Mouse (Mus musculus): ENCODE data around the gene Bcar3. TPM values are rescaled to one million over a fixed set of nuclear protein-coding genes. Genes with fewer than 3 reads are reported as not detected.
A peak's percentile ranks its signal among the peaks of the same experiment; 100 is the strongest.

Bcar3 gene
- polyA plus RNA-seq (2012) = not detected in 2 replicates

DNA sequence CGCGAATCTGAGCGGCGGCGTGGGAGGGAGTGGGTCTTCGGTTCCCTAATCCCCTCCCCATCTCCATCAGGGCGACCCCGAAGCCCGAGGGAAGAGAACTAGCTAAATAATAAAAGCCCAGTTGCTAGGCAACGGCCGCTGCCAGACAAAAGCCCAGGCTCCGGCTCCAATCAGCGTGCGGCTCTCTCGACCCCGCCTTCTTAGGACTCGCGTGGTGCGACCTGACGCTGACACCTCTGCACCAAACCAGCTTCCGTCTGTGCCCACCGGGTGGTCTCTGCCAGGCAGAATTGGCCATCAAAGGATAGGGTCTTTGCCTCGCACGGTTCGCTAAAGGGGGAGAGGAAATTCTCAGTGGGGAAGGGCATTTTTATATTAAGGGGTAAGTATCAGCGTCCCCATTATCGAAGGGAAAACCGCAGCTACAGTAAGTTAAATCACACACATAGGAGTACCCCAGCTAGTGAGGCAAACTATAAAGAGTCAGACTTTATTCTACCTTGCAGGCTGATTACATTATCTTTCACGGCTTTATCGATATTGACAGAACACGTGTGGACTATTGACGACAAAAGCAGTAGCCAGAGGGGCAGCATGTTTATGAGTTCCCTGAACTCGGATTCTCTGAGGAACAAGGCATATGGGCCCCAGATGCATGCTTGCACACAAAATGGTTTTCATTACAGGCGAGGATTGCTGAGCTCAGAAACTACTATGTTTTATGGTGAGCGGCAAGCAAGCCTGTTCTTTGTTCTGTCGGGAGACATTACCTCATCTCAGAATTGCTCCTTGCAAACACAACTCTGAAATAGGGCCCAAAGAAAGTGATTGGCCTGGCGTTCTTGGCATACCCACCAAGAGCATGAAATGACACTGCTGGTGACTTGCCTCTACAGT, at the start of gene Bcar3:
TSS of gene Bcar3 (plus strand) at position 183 of the 897 bp plus-strand sequence.
- no peak for TF ChIP-seq GATA1 (IDR thresholded peaks at IDR 0.05; ENCODE audit: low read length)

DNA sequence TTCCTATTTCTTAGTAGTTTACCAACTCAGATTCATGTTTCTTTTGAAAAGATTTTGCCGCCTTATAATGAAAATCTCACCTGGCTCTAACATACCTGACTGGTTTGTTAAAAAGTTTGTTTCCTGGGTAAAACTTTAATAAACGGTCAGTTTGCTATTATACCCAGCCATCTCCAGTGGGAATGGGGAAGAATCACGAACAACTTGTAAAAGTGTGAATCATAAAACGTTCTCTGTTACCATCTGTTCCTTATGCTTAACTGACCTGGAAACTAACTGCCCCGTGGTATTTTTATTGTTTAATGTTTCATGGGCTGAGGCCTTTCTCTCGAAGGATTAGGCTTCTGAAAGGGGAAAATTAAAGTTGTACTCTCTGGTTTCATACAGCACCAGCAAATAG, 49.2 kb upstream of the Bcar3 start:
- TF ChIP-seq GATA1 (IDR thresholded peaks at IDR 0.05; ENCODE audit: low read length) = no peak

DNA sequence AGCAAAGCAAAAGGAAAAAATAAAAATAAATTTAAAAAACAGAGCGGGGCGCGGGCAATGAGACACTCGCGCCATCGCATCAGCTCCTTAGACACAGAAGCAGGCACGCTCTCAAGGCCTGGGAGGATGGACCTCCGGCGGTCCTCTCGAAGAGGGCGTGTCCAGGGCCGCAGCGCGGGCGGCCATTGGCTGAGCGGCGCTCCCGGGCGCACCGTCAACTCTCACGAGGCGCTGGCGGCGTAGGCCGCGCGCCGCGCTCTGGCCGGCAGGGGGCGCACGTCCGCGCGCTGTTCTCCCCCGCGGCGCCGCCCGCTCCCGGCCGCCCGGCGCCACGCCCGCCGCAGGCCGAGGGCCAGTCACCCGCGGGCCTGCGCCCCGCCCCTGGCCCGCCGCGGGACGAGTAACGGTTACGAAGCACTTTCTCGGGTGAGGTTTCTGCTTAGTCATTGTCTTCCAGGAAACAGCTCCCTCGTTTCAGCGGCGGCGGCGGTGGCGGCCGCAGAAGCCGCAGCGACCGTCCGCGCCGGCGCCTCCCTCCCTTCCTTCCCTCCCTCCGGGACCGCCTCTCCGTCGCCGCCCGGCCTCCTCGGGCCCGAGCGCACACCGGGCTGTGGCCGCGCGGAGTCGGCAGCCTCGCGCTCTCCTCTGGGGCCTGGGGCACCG, 48.6 kb upstream of the Bcar3 start, which contains the start of gene Gclm:
TSS of gene Gclm (plus strand) at position 343 of the 663 bp plus-strand sequence.
- no peak for TF ChIP-seq GATA1 (IDR thresholded peaks at IDR 0.05; ENCODE audit: low read length)

DNA sequence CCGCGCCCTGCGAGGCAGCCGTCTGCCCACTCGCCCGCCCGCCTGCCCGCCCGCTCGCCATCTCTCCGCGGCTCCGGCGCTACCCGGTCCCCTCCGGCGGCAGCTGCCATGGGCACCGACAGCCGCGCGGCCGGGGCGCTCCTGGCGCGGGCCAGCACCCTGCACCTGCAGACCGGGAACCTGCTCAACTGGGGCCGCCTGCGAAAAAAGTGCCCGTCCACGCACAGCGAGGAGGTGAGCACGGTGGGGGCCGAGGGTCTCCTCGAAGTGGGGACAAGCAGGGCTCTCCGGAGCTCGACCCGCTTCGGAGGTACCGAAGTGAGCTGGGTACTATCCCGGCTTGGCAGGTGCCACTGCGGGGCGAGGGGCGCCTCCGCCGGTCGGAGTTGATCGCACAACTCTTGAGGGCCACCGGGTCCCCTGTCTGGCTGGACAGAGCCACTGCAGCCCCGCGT, 48.0 kb upstream of the Bcar3 start:
- no peak for TF ChIP-seq GATA1 (IDR thresholded peaks at IDR 0.05; ENCODE audit: low read length)

DNA sequence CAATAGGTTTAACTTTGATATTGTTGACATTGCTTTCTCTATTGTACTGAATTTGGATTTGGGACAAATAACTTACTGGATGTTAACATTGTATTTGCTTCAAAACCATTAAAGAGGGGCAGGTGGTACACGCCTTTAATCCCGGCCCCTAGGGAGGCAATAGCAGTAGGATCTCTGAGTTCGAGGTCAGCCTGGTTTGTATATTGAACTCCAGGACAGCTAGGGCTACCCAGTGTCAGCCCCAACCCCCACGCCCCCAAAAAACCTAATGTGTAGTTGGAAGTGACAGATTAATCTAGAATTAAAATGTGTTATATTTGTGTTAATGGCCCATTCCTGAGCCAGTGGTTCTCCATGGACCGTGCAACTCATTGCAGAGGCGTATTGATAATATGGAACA, 47.5 kb upstream of the Bcar3 start:
- TF ChIP-seq GATA1 (IDR thresholded peaks at IDR 0.05; ENCODE audit: low read length) = no peak

DNA sequence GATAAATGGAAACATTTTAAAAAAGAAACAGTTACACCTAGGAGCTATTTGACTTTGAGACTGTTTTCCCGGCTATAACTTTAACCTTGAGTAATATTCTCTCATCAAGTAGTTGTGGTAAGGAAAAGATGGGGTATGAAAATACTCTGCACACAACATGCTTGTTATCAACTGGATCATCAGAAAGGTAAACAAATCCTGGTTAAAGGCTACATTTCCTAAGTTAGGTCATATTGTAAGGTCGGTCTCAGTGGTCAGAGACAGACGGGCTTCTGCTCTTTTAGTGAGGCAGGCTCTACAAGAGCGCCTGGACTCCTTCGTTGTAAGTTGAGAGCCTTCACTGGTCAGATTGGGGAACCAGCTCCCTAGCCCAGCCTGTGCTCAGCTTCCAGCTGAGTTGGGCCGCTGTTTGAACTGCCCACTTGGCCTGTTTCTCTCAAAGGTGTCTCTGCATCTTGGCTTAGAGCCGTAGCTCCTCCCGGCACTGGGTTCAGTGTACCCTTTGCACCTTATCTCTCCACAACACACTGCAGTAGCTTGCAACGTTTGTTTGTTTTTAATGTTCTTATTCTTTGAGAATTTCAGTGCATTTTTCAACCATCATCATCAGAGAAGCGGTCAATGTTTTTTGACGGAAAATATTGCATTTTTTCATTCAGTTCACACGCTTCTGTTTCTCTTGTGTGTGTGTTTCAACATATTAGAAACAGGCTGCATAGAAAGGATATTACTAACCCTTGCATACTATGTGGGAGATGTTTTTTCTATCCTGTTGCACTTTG, 46.8 kb upstream of the Bcar3 start:
- peak; percentile 29 for TF ChIP-seq GATA1 (IDR thresholded peaks at IDR 0.05; ENCODE audit: low read length)

DNA sequence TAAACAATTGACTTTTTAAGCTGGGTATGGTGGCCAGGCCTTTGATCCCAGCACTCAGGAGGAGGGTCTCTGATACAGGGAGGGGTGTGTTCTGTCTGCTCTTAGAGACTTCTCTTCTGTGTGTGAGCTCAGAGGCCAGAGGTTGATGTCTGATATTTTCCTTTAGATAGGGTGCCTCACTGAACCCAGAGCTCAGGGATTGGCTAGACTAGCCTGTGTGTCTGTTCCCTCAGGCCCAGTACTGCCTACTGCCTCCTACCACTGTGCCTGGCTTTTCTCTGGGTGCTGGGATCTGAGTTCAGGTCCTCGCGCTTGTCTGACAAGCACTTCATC, 46.2 kb upstream of the Bcar3 start:
- TF ChIP-seq GATA1 (IDR thresholded peaks at IDR 0.05; ENCODE audit: low read length) = no peak

DNA sequence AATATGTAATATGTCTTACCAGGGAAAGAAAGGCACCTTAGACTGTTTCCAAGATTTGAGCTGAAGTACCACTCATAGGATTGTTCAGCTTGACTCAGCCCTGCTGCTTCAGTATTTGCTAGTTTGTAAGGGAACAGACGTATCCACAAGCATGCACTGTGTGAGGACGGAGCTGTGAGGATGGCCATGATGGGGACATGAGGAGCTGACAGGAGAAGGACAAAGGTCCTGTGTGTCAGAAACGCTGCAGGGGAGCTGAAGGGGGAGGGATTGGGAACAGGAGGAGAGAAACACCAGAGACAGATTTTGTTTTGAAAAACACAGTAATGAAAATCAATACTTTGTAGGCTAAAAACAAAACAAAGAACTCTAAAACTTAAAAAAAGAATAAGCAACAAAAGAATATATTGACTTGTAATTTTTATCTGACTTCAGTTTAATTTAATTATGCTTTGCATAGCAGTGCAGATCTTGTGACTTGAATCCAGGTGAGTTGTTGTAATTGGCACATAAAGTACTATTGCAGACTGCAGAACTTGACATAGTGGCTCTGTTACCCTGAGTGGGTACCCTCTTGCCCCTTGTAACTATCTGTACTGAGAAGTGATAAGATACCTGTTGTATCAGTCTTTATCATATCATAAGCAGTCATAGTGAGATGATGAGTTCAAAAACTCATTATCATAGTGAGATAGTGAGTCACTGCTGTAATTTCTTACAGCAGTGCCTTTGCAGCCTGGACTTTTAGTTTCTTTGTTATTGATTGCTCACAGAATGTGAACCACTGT, 41.3 kb upstream of the Bcar3 start:
- no peak for TF ChIP-seq GATA1 (IDR thresholded peaks at IDR 0.05; ENCODE audit: low read length)

DNA sequence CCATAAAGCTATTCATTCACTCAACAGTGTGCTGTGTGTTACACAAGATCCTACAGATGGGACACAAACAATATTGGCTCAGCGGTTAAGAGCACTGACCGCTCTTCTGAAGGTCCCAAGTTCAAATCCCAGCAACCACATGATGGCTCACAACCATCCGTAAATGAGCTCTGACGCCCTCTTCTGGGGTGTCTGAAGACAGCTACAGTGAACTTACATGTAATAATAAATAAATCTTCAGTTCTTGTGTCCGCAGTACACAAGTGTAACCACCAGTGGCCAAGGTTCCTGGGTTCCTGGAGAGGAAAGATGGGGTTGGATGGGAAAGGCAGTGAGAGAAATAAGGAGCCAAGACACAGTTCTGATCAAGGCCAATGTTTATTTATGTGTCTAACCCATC, 23.9 kb upstream of the Bcar3 start:
- no peak for TF ChIP-seq GATA1 (IDR thresholded peaks at IDR 0.05; ENCODE audit: low read length)

DNA sequence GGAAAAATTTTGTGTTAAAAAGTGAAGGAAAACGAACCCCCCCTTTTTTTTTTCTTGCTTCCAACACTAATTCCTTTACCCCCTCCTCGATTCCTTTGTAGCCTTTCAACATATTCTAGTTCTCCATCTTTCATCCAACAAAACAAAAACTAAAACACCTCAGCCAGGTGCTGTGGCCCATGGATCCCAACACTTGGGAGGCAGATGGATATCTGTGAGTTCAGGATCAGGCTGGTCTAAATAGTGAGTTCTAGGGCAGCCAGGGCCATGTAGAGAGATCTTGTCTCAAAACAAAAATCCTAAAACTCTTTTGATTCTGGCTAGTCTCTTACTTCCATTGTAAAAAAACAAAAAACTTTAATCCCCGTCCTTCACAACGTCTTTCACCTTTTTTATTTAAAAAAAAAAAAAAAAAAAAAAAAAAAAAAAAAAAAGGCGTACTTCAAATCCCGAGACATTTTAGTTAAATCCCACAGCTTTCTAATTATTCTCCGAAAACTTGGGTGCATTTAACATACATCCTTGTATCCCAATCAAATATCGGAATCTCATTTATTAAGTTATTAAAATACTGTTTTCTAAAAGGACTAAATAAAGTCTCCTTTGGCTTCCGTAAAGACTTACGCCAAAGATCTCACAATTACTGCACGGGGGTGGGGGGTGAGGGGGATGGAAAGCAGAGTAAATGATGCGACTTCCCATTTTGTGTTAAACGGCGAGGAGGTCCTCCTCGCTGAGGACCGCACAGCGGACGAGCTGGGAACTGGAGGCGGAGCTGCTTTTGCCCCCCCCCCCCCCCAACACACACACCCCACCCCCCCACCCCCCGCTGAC, 20.3 kb upstream of the Bcar3 start:
- TF ChIP-seq GATA1 (IDR thresholded peaks at IDR 0.05; ENCODE audit: low read length) = no peak

DNA sequence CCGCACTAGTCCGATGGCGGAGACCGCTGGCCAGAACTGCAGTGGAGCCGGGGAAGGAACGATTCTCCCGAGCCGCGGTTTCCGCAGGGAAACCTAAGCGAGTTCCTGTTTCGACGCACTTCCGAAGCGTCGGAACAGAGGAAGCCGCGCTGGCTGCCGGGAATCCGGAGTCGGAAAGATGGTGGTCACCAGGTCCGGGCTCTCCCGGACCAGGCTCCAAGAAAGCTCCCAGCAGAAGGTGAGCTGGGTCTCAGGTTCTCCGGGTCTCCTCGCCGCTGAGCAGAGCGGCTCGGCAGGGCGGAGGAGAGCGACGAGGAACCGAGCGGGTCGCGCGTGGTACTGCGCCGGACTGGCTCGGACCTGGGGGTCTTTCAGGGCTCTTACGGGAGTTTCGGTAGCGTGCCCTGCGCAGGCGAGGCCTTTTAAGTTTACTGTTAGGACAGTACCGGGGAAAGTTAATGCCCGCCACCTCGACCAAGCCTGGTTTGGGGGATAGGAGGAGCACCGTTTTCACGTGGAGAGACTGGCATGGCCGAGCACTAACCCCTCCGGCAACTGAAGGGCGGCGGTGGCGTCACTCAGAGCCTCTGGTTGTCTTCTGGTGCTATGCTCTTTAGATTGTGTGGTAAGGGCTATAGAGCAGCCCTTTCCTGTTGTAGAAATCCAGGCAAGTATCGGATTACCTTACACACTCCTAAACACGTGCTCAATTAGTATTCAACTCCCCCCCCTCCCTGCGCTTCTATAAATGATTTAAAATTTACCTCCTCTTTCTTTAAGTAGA, 19.5 kb upstream of the Bcar3 start, which contains the start of gene Dnttip2:
TSS of gene Dnttip2 (plus strand) at position 148 of the 784 bp plus-strand sequence.
- TF ChIP-seq GATA1 (IDR thresholded peaks at IDR 0.05; ENCODE audit: low read length) = no peak

DNA sequence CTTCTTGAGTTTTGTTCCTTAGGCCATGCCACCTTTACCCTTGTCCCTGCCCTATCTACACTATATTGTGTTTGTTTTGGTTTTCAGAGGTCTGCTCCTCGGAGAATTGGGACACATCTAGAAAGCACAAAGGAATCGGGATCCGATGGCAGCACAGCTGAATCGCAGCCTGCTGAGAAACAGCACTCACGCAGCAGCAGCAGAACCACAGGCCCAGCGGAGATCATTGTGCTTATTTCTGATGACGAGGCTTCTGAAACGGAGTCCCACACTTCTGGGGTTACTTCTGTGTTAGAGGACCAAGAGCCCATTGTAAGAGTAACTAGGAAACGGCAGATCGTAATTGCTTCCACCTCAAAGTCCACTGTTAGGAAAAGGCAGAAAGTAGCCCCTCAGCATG, 18.8 kb upstream of the Bcar3 start:
- no peak for TF ChIP-seq GATA1 (IDR thresholded peaks at IDR 0.05; ENCODE audit: low read length)

DNA sequence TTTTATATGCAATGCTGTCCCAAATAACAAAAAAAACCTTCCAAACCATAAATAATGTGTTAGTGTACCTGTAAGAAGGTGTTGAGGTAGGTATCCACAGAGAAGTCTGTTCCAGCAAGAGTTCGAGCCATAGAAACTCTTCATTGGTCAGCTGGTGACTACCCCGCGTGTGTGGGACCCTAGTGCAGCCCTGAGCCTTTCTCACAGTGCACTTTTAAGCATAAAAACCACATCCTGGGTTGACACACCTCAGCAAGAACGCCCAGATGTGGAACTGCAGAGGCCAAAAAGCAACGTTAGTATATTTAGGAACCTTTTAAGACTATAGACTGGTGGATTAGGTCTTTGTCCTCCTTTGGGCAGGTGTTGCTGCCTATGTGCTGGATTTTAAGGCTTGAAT, 6.7 kb upstream of the Bcar3 start:
- no peak for TF ChIP-seq GATA1 (IDR thresholded peaks at IDR 0.05; ENCODE audit: low read length)
